Mouse (Mus musculus) urinary bladder, postnatal 25 days (tissue): ENCODE measurements at regions not wholly inside any gene's neighbourhood (a gene's known extent, or its start where the extent isn't known, plus 50 kb on each side); places are given as distances from the start of the nearest gene placed in this dataset.
"Not testable (repeated sequence)": the region's sequence is repeated elsewhere in the genome, so short reads cannot be mapped to it uniquely, and the experiment has no call there.

Experiments
- DNase-seq: peaks from one replicate; pipeline ENCODE4 v3.0.0; 2022; ENCODE audit warnings: low spot score

GRCm38 (mm10) chr10:120726369-120726768, 172.5 kb downstream of the Msrb3 start:
- DNase-seq, result no peak

GRCm38 (mm10) chr10:120721956-120722532, 176.9 kb downstream of the Msrb3 start:
- DNase-seq, result no peak

GRCm38 (mm10) chr10:120720981-120721380, 177.9 kb downstream of the Msrb3 start:
- DNase-seq, result no peak

GRCm38 (mm10) chr10:120720061-120720460, 178.8 kb downstream of the Msrb3 start:
- no peak for DNase-seq

- peak; percentile 35 for DNase-seq
These were observed 181.7 kb downstream of the Msrb3 start for GRCm38 (mm10) chr10:120717159-120717567.

- no peak for DNase-seq
These were observed 182.5 kb downstream of the Msrb3 start for GRCm38 (mm10) chr10:120716391-120716790.

GRCm38 (mm10) chr10:120707771-120708750, 190.8 kb downstream of the Msrb3 start:
- no peak for DNase-seq

GRCm38 (mm10) chr10:120706684-120707290, 192.1 kb downstream of the Msrb3 start:
- DNase-seq, result no peak

- peak; percentile 79 for DNase-seq
These were observed 197.1 kb downstream of the Msrb3 start for GRCm38 (mm10) chr10:120701833-120702232.

GRCm38 (mm10) chr10:120697275-120697856, 201.5 kb downstream of the Msrb3 start:
- DNase-seq, result no peak

- DNase-seq, result no peak
These were observed 202.4 kb downstream of the Msrb3 start for GRCm38 (mm10) chr10:120696481-120696880.

- peak; percentile 10 for DNase-seq
These were observed 204.4 kb downstream of the Msrb3 start for GRCm38 (mm10) chr10:120694472-120694871.

- DNase-seq, result no peak
These were observed 207.4 kb downstream of the Msrb3 start for GRCm38 (mm10) chr10:120691451-120691850.

GRCm38 (mm10) chr10:120686123-120686522, 209.9 kb upstream of the Hmga2 start:
- no peak for DNase-seq

- DNase-seq, result no peak
These were observed 205.8 kb upstream of the Hmga2 start for GRCm38 (mm10) chr10:120682021-120682420.

- no peak for DNase-seq
These were observed 203.7 kb upstream of the Hmga2 start for GRCm38 (mm10) chr10:120679982-120680381.

GRCm38 (mm10) chr10:120678277-120678676, 202.0 kb upstream of the Hmga2 start:
- no peak for DNase-seq

- DNase-seq, result no peak
These were observed 199.1 kb upstream of the Hmga2 start for GRCm38 (mm10) chr10:120675369-120675768.

GRCm38 (mm10) chr10:120674321-120675045, 198.2 kb upstream of the Hmga2 start:
- no peak for DNase-seq

- not testable (repeated sequence) for DNase-seq
These were observed 191.4 kb upstream of the Hmga2 start for GRCm38 (mm10) chr10:120667678-120668031.

GRCm38 (mm10) chr10:120666985-120667677, 190.9 kb upstream of the Hmga2 start:
- DNase-seq, result peak; percentile 56
